Mouse (Mus musculus) frontal cortex, postnatal 10 days (tissue): ENCODE measurements around the gene Cc2d2b.

Source experiments
- DNase-seq, 2 experiments: peaks; one replicate each; pipeline ENCODE4 v3.0.0; 2022; ENCODE audit warnings: low spot score in 2 of 2, mixed read lengths in 1 of 2

Cc2d2b gene

GRCm38 (mm10) chr19:40832361-40832760 lies 83.8 kb downstream of the Cc2d2b start:
- DNase-seq: no peak

GRCm38 (mm10) chr19:40834436-40834835 lies 85.9 kb downstream of the Cc2d2b start:
- DNase-seq: no peak

GRCm38 (mm10) chr19:40838205-40838604 lies 89.7 kb downstream of the Cc2d2b start:
- DNase-seq: no peak

GRCm38 (mm10) chr19:40840303-40840702 lies 91.8 kb downstream of the Cc2d2b start:
- DNase-seq: no peak

- DNase-seq: no peak
These were observed 92.5 kb downstream of the Cc2d2b start for GRCm38 (mm10) chr19:40841083-40841482.

- no peak for DNase-seq
These were observed 93.0 kb downstream of the Cc2d2b start for GRCm38 (mm10) chr19:40841593-40841992.

GRCm38 (mm10) chr19:40844731-40845130 lies 96.2 kb downstream of the Cc2d2b start:
- DNase-seq: no peak

GRCm38 (mm10) chr19:40849391-40849790 lies 100.8 kb downstream of the Cc2d2b start:
- no peak for DNase-seq

- DNase-seq: no peak
These were observed 111.0 kb downstream of the Cc2d2b start for GRCm38 (mm10) chr19:40859555-40859954.

- no peak for DNase-seq
These were observed 119.7 kb downstream of the Cc2d2b start for GRCm38 (mm10) chr19:40868284-40868683.

GRCm38 (mm10) chr19:40869425-40870105 lies 121.0 kb downstream of the Cc2d2b start:
- no peak for DNase-seq

- peak; percentile 89 to 90 for DNase-seq
These were observed 124.6 kb downstream of the Cc2d2b start for GRCm38 (mm10) chr19:40872955-40873665.
